Mouse (Mus musculus) heart, adult 11 months (tissue): ENCODE measurements at regions not wholly inside any gene's neighbourhood (a gene's known extent, or its start where the extent isn't known, plus 50 kb on each side); places are given as distances from the start of the nearest gene placed in this dataset.

Source experiments
- DNase-seq: peaks from one replicate; pipeline ENCODE4 v3.0.0; 2022

DNA sequence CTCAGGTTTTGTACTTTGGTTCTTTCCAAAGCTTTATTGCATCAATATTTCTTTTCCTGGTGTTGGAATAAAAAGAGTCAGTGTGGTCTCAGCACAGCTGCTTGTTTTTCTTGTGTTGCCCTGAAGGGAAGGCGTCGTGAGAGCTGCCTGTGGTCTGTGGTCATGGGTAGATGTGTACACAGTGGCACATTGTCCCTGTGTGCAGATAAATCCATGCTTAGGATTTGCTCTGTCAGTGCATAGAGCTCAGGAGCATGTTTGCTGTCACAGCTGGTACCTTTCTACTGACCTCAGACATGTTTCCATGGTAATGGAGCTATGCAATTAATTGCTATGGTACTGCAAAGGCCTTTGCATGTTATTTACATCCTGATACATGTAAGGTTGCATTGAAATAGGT lies 213.5 kb upstream of the Rasgrp1 start:
- peak; percentile 14 for DNase-seq

DNA sequence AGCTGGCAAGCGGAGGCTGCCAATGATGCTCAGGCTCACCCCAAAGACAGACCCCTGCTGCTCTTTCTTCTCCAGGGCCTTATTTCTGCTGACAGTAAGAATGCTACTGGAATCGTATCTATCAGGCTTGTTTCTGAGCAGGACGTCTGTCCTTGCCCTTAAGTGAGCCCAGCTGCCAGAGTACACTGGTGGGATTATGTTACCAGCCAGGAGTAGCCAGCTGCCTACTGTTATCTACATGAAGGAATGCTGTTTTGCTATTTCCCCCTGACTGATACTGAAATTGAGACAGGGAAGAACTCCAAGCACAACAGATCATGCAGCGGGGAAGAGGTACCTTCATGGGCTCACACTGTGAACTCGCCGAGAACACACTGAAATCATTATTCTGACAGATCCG lies 228.2 kb upstream of the Rasgrp1 start:
- no peak for DNase-seq

- peak; percentile 87 for DNase-seq
Observed at GRCm38 (mm10) chr2:117587381-117587780, 244.6 kb upstream of the Rasgrp1 start.

- no peak for DNase-seq
Observed at GRCm38 (mm10) chr2:117595028-117595427, 252.2 kb upstream of the Rasgrp1 start.

- no peak for DNase-seq
Observed at GRCm38 (mm10) chr2:117597573-117597972, 254.8 kb upstream of the Rasgrp1 start.

GRCm38 (mm10) chr2:117614772-117615171 lies 272.0 kb upstream of the Rasgrp1 start:
- no peak for DNase-seq

DNA sequence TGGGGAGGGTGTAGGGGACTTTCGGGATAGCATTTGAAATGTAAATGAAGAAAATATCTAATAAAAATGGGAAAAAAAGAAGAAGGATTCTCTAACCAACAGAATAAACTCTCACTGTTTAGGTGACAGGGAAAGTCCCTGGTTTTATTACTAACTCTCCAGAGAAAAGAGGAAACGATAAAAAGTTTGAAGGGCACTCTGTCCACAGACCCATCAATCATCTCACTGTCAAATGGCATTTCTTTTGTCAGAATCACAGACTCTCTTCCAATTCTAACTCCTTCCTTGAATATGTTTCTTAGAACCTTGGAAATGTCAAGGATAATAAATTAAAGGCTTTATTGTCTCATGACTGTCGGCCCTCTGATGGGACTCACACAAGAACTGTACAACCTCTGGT lies 275.3 kb upstream of the Rasgrp1 start:
- no peak for DNase-seq

DNA sequence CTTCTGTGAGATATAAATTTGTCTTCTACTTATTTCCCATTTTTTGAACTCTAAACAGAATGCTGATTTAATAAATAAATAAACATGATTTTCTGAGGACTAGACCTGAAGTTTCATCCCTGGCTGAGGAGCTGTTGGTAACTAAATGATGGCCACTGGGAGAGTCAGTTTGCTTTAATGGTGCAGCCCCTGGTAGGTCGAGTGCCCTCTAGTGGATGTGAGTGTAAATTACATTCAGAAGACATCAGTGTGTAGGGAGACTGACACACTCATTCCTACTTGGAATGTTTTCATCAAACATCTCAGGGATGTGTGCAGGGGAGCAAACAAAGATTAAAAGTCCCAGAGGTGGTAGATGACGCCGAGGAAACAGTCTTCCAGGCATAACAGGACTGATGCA lies 281.2 kb upstream of the Rasgrp1 start:
- DNase-seq: no peak

GRCm38 (mm10) chr2:117634906-117635305 lies 292.1 kb upstream of the Rasgrp1 start:
- no peak for DNase-seq

- no peak for DNase-seq
Observed at GRCm38 (mm10) chr2:117637397-117637796, 294.6 kb upstream of the Rasgrp1 start.

- no peak for DNase-seq
Observed at GRCm38 (mm10) chr2:117652101-117652500, 309.3 kb upstream of the Rasgrp1 start.

DNA sequence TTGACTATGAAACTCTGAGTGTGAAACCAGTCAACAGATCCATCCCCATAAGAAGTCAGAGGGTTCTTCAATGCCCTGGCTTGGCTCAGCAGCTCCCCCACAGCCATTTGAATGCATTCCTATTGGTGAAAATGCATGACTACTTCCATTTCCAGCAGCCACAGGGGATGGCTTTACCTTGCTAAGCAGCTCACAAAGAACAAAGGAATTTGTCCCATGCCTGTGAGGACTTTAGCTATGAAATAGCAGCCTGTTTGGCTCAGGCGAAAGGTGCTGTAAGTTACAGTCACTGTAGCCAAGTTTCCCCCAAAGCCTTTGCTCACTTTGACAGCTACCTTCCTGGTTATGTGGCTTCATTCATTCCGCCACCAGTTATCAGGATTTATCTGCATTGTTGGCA lies 309.8 kb upstream of the Rasgrp1 start:
- DNase-seq: no peak

DNA sequence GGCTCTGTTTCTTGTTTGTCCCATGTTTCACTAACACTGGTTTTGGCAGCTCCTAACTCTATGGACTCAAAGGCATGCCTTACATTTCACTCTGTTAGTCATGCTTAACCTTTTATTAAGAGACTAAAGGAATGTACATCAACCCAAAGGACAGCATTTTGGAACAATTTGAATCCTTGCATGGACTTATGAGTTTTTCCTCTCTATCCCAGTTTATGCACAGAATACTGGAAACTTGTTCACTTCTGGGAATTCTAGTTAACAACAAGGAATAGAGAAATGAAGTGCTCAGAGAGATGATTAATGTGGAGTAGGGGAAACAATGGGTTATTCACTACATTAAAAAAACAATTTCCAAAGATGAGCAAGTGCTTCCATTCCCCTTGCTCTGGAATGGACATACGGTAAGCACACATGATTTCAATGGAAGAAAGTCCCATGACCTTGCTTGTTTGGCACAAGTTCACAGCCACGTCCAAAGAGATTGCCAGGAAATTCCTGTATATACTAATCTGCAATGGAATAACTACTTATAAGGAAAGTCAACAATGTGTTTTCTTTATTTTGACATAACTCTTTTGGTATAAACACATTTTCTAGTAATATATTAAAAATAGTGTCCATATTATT lies 313.9 kb upstream of the Rasgrp1 start:
- no peak for DNase-seq

- no peak for DNase-seq
Observed at GRCm38 (mm10) chr2:117660217-117660924, 317.6 kb upstream of the Rasgrp1 start.

DNA sequence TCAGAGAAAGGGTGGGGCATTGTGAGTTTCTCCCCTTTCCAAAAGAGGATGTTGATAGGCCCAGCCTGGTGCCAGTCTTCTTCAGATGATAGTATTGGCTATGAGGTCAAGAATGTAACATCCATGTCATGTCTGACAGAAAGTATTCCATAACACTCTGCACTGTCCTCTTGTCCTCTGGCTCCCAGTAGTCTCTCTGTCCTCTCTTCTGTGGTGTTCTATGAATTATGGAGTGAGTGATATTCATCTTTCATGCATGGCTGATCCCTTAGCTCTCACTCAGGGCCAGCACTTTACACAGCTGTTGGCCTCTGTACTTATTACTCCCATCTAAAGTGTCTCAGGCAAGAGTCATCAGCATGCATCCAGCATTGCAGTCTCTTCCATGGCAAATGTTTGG lies 319.9 kb upstream of the Rasgrp1 start:
- no peak for DNase-seq

- peak; percentile 85 for DNase-seq
Observed at GRCm38 (mm10) chr2:117666528-117666927, 323.7 kb upstream of the Rasgrp1 start.

DNA sequence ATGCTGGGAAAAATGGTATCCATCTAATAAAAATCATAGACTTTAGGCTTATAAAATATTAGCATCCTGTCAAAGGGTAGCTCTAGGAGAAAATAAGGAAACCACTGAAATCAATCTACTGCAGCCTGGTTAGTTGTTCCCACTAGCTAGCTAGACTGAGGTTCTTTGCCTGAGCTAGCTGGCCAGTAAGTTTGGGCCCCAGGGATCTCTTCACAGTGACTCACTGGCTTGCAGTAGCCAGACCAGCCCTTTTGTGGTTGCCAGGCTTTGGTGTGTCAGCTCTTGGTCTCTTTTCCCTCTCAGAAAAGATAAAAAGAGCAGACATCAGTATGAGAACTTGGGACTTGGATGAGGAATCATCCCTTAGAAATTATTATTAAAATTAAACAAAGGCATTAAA lies 325.3 kb upstream of the Rasgrp1 start:
- DNase-seq: peak; percentile 94

- no peak for DNase-seq
Observed at GRCm38 (mm10) chr2:117674877-117675276, 332.1 kb upstream of the Rasgrp1 start.

GRCm38 (mm10) chr2:117678650-117679049 lies 335.8 kb upstream of the Rasgrp1 start:
- DNase-seq: no peak

DNA sequence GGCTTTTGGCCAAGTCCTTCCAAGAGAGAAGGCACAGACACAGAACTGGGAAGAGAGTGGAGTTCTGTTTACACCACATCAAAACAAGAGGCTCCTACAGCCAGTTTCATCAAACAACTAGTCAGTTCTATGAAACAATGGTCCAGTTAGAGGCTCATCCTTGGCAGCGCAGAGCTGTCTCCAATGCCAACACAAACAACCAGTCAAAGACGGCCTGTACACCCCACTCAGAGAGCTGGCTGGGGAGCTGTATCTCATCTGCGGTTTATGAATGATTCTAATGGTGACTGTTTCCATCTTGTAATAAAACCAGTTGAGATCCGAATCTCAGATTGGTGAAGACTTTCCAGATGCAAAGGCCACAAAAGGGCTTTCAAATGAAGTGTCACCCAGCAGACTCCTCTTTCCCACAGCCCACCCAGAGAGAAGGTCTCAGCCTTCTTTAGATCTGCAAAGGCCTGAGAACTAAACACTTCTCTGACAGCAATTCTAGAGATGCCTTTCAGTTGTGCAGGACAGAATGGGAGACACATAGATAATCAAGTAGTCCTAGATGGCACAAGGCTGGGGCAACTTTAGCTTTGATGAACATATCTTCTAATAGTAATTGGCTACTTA lies 343.1 kb upstream of the Rasgrp1 start:
- DNase-seq: no peak

GRCm38 (mm10) chr2:117693537-117693936 lies 350.7 kb upstream of the Rasgrp1 start:
- peak; percentile 96 for DNase-seq

- no peak for DNase-seq
Observed at GRCm38 (mm10) chr2:117710173-117710813, 367.5 kb upstream of the Rasgrp1 start.

DNA sequence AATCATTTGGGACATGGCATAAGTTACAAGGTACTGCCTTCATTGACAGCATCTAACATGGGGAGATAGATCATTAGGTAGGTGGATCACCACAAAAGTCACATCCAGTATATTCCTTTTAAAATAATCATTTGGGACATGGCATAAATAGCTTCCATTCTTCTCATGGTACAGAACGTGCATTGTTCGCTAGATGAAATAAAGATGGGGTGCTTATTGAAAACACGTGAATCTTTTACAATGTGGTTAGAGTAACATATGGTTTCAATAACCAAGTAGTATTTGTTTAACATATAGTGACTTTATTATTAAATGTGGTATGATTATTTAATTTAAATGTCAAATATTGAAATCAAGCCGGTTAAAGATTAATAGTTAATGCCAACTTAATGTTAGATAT lies 381.3 kb upstream of the Rasgrp1 start:
- DNase-seq: no peak

GRCm38 (mm10) chr2:117731253-117731652 lies 380.4 kb upstream of the Thbs1 start:
- DNase-seq: no peak
